Mouse (Mus musculus) midbrain, embryonic 14.5 days (tissue): Measurements from ENCODE around the gene Prr36. TPM values are rescaled to one million over a fixed set of nuclear protein-coding genes. Genes with fewer than 3 reads are reported as not detected.

ENCODE experiments used
- ATAC-seq: fragments of 200-750 bp; cut with Nextera tagmentation; 2 replicates; pipeline ENCODE4 v1.8.0; 2017; ENCODE audit warnings: moderate number of reproducible peaks, moderate library complexity; ENCODE audit not compliant: low FRiP score, low TSS enrichment
- DNase-seq: peaks from one replicate; pipeline ENCODE4 v3.0.0-alpha.2; 2015
- H3K27ac ChIP-seq: fragments of 300-500 bp; sonication (generic); replicated peaks from 2 replicates; pipeline ENCODE4 v1.5.1; 2014; ENCODE audit warnings: mild to moderate bottlenecking, low read depth, low read length, moderate library complexity
- H3K27me3 ChIP-seq: fragments of 300-500 bp; sonication (generic); 2 replicates; pipeline ENCODE4 v1.6.1; 2014; ENCODE audit warnings: low read length, control low read depth, mixed read lengths; ENCODE audit not compliant: control insufficient read depth, insufficient read depth
- H3K36me3 ChIP-seq: fragments of 300-500 bp; sonication (generic); 2 replicates; pipeline ENCODE4 v1.6.1; 2014; ENCODE audit warnings: low read length, control low read depth; ENCODE audit not compliant: control insufficient read depth, insufficient read depth
- H3K4me1 ChIP-seq: fragments of 300-500 bp; sonication (generic); 2 replicates; pipeline ENCODE4 v1.6.1; 2014; ENCODE audit warnings: mild to moderate bottlenecking, antibody characterized with exemption, low read length, control low read depth; ENCODE audit not compliant: control insufficient read depth, insufficient read depth
- H3K4me2 ChIP-seq: fragments of 300-500 bp; sonication (generic); 2 replicates; pipeline ENCODE4 v1.6.1; 2014; ENCODE audit warnings: mild to moderate bottlenecking, low read length, moderate library complexity
- H3K4me3 ChIP-seq: fragments of 300-500 bp; sonication (generic); replicated peaks from 2 replicates; pipeline ENCODE4 v1.5.1; 2014; ENCODE audit warnings: low read depth, low read length
- H3K9ac ChIP-seq: fragments of 300-500 bp; sonication (generic); replicated peaks from 2 replicates; pipeline ENCODE4 v1.6.1; 2014; ENCODE audit warnings: mild to moderate bottlenecking, low read length, moderate library complexity
- H3K9me3 ChIP-seq: fragments of 300-500 bp; sonication (generic); 2 replicates; pipeline ENCODE4 v1.6.1; 2016; ENCODE audit warnings: low read length, control low read depth, mixed read lengths; ENCODE audit not compliant: control insufficient read depth
- WGBS: fragments of 180-500 bp; shearing (Covaris S2); extraction: QIAGEN DNeasy Blood & Tissue Kit; methylation state at CpG from one replicate; pipeline ENCODE4 v1.1.7; 2014; 5-methylcytosine and 5-hydroxymethylcytosine counted together
- polyA plus RNA-seq: library from polyadenylated mRNA; unstranded; fragments of >200 nt; fragmentation: Nextera tagmentation; extraction: Ambion mirVana; gene quantifications from 2 replicates; pipeline ENCODE4 v1.2.1, GENCODE M21; 2014

Gene Prr36
- polyA plus RNA-seq, 1 experiment from 2014 or later = 67.1 TPM

- Histone ChIP-seq H3K4me2 (peak within 1 kb of the TSS; percentile 71), H3K27ac (peak within 1 kb of the TSS; percentile 89), H3K4me3 (peak within 1 kb of the TSS; percentile 87), H3K9ac (peak within 1 kb of the TSS; percentile 94), H3K4me1 (peaks cover 33% of the 10 kb centered on the region), H3K27me3 (no peaks in the 10 kb centered on the region), H3K36me3 (peaks cover 5% of the 10 kb centered on the region; the same call in 1 of the 2 replicates), H3K9me3 (no peaks in the 10 kb centered on the region)
- under 1% methylated on average over 51 of the region's 51 CpGs for WGBS
- DNase-seq (peak; percentile 99), ATAC-seq (peak; percentile 97)
These were observed 51.2 kb downstream of the Prr36 start, which contains the start of gene Evi5l for GRCm38 (mm10) chr8:4165852-4166751. Gene Evi5l (plus strand): TSS chr8:4166567.

GRCm38 (mm10) chr8:4165176-4165851 lies 51.9 kb downstream of the Prr36 start:
- H3K4me2 ChIP-seq = peak overlapping the region; percentile 57
- DNase-seq = no peak
- H3K36me3 ChIP-seq = no peaks in the 10 kb centered on the region; the same call in 1 of the 2 replicates
- peaks cover 33% of the 10 kb centered on the region for H3K4me1 ChIP-seq
- peak overlapping the region; percentile 89 for H3K27ac ChIP-seq
- H3K27me3 ChIP-seq = no peaks in the 10 kb centered on the region
- H3K9me3 ChIP-seq = no peaks in the 10 kb centered on the region
- WGBS = 7% methylated on average over 13 of the region's 13 CpGs
- ATAC-seq = no peak
- H3K9ac ChIP-seq = peak overlapping the region; percentile 65
- peak overlapping the region; percentile 49 for H3K4me3 ChIP-seq

DNA sequence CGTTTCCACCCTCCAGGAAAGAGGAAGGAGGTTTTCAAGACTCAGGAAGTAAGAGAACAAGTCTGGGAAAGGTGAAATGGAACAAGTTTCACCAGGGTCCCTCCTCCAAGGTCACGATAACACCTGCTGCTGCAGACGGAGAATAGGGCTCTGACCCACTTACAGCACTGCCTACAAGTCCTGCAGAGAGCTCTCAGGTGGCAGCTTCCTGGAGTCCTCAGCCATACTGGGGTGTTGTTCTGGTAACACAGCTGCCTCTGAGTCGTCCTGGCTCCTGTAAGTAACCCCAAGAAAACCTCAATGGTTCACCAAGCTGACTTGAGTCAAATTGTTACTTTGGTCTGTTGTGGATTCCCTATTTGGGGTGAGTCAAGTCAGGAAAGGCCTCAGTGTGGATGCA lies 54.5 kb downstream of the Prr36 start:
- no peak overlapping the region for H3K4me2 ChIP-seq

More for the DNA sequence above, 54.5 kb downstream of the Prr36 start:
- no peak overlapping the region for H3K4me3 ChIP-seq
- no peaks in the 10 kb centered on the region for H3K9me3 ChIP-seq
- no peak overlapping the region for H3K27ac ChIP-seq
- no peaks in the 10 kb centered on the region for H3K36me3 ChIP-seq
- H3K9ac ChIP-seq = no peak overlapping the region
- H3K27me3 ChIP-seq = no peaks in the 10 kb centered on the region
- H3K4me1 ChIP-seq = peaks cover 8% of the 10 kb centered on the region
- DNase-seq (no peak), ATAC-seq (no peak)
- 68% methylated on average over 4 of the region's 4 CpGs for WGBS

Other genes with a start within 250 kb of the Prr36 start
- gene Cd209f, start 111.6 kb downstream of the Prr36 start, polyA plus RNA-seq = not detected in 2 replicates
- not detected in 2 replicates for gene Cd209g, start 83.4 kb downstream of the Prr36 start, polyA plus RNA-seq
- 93.6 and 98.0 TPM in 2 replicates for gene Evi5l, start 50.9 kb downstream of the Prr36 start, polyA plus RNA-seq
- gene Lrrc8e, start 9.4 kb upstream of the Prr36 start, polyA plus RNA-seq = 0.07 TPM in 1 of 2 replicates, not detected in the other
- gene Map2k7, start 21.3 kb upstream of the Prr36 start, polyA plus RNA-seq = 21.9 and 30.1 TPM in 2 replicates
- 0.70 and 0.80 TPM in 2 replicates for gene Gm49320, start 21.4 kb upstream of the Prr36 start, polyA plus RNA-seq
- 4.6 and 5.0 TPM in 2 replicates for gene Tgfbr3l, start 30.8 kb upstream of the Prr36 start, polyA plus RNA-seq
- 58.6 and 69.4 TPM in 2 replicates for gene Snapc2, start 35.6 kb upstream of the Prr36 start, polyA plus RNA-seq
- gene Ctxn1, start 41.8 kb upstream of the Prr36 start, polyA plus RNA-seq = 210 and 240 TPM in 2 replicates
- 45.1 and 47.2 TPM in 2 replicates for gene Timm44, start 58.5 kb upstream of the Prr36 start, polyA plus RNA-seq
- 17.0 and 18.4 TPM in 2 replicates for gene Ccl25, start 107.8 kb upstream of the Prr36 start, polyA plus RNA-seq
- 89.3 and 157 TPM in 2 replicates for gene Elavl1, start 108.0 kb upstream of the Prr36 start, polyA plus RNA-seq